Mouse (Mus musculus) kidney, adult 9 months (tissue): ENCODE data around the gene Cdc42ep4.

ENCODE experiments used
- DNase-seq: peaks from one replicate; pipeline ENCODE4 v3.0.0; 2022

The Cdc42ep4 gene

DNA sequence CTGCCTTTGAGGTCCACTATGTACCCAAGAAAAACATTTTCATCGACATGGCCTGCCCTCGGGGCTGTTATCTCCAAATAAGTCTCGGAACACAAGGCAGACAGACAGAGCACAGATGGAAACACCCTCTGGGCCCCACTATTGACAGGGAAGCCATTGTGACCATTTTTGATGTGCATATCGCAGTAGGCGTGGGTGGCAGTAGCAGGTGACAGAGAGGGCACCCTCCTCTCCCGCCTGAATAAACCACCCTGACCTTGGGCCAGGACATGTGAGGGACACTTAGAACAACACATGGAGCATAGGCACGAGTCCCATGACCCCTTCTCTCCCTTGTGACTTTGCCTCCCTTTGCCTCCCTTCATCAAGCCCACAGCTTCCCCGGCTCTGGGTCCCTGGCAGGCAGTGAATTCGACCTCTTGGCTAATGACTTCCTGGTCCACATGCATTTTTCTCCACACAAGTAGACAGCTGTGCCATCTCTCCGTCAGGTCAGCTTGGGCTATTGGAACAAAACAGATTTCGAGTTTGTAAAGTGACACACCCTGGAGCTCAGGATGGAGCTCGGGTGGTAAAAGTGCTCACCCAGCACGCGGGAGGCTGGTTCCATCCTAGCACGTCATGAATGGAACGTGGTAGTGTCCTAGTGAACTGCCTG, 33.8 kb downstream of the Cdc42ep4 start:
- DNase-seq = no peak

DNA sequence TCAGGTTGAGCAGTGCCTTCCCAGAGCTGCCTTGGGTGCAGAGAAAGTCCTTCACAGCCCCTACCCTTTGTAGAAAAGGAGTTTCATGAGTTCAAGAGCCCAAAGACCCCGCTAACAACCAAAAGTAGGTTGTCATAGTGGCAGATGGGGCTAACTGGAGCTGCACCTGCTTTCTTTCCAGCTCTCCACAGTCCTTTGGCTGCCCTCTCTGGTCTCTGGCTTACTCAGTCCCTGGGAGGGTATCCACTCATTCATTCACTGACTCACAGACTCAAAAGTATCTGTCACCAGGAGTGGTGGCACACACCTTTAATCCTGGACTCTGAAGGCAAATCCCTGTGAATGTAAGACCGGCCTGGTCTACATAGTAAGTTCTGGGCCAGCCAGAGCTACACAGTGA, 35.5 kb downstream of the Cdc42ep4 start:
- no peak for DNase-seq

- DNase-seq = no peak
These were observed 36.5 kb downstream of the Cdc42ep4 start for GRCm38 (mm10) chr11:113715078-113715674.

DNA sequence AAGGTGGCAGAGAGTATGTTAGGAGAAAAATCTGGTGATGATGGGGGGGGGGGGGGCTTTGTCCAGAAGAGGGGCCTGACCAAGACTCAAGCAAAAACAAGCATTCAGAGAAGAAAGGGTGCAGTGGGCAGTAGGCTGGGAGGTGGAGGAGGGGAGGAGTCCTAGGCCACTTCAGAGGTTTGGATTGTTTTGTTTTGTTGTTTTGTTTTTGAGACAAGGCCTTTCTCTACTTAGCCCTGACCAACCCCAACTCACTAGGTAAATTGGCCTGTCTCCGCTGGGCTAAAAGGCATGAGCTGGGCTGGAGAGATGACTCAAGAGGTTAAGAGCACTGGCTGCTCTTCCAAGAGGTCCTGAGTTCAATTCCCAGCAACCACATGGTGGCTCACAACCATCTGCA, 40.6 kb downstream of the Cdc42ep4 start:
- no peak for DNase-seq

DNA sequence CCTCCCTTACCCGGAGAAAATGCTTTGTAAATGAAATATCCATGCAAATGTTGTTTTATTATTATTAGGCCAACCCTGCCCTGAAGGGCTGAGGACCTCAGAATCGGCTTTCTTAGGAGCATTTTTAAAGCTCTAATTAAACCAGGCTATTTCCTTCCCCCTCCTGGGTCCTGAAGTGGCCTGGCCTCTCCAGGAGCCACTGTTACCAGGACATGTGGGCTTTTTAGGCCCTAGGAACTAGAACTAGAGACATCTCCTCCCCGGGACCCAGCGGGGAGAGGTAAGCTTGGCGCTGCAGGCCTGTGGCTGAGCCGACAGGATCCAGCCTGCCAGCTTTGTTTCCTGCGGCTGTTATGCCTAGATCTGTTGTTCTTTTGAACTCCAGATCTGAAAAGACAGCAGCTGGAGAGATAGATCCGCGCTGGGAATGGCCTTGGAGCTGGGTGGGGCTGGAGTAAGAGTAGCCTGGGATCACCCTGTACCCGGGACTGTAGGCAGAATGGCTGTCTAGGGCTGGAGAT, 41.4 kb downstream of the Cdc42ep4 start:
- DNase-seq = no peak

DNA sequence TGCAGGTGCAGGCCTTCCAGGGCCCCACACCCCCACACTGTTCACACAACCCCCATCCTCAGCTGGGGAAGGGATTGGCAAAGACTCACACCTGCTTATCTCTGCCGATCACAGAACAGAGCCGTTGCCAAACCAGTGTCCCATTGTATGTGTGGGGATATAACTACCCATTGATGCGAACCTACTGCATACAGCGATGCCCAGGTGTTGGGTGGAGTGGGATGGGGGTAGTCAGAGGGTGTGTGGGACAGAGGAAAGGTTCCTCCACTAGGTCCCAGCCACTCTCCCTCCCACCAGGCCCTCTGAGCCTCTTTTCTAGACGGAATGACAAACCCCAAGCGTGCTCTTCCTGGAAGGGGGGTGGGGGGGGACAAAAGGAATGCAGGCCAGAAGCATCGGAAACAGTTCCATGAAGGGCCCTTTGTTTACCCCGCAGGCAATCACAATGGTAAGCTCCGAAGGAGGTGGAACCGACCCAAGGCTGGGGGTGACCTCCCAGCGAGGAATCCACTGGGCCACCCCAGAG, 41.9 kb downstream of the Cdc42ep4 start, which contains the start of gene Cpsf4l:
Gene Cpsf4l, minus strand, starts transcription at position 287 of the 526 bp plus-strand sequence.
- no peak for DNase-seq

DNA sequence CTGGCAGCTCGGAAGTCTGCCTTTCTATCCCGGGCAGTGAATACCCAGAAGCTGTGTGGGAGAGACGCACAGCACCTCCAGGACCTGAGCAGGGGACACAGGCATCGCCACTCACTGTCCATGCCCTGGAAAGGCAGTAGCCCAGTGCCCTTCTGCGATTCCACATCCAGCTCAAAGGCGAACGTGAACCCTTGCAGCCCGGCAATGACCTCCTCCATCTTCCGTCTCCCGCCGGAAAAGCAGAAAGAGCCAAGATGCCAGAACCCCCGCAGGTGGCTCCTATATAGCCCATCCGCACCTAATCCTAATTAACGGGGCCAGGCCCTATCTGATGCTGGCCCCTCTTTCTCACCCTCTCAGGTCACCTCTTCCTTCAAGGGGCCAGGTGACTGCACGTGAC, 42.4 kb downstream of the Cdc42ep4 start:
- no peak for DNase-seq

DNA sequence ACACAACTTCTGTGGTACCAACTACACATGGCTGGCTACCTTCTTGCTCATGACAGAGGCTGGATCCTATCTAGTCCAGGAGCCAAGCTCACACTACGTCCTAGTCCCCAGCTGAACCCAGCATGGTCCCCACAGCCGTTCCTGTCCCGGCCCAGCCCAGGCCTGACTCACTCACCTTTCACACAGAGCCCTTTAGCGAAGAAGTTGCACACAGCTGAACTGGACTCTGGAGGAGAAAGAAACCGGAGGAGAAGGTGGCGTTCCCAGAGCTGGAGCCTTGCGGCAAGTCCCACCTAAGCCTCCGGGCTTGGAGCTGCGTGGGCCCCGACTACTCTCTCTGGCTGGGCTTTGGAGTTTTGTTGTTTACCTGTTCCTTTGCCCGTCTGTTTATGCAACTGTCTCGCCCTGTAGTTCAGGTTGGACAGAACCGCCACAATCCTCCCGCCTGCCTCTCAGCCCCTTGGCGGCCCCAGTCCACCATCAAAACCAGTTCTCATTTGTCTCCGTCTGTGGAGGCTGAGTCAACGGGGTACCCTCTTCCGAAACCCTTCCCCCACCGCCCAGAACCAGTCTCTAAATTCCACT, 43.0 kb downstream of the Cdc42ep4 start:
- DNase-seq = no peak

GRCm38 (mm10) chr11:113705966-113706652, 45.6 kb downstream of the Cdc42ep4 start:
- no peak for DNase-seq

GRCm38 (mm10) chr11:113703758-113704157, 47.9 kb downstream of the Cdc42ep4 start:
- DNase-seq = peak; percentile 80

- no peak for DNase-seq
These were observed 52.0 kb downstream of the Cdc42ep4 start for GRCm38 (mm10) chr11:113699643-113700042.

GRCm38 (mm10) chr11:113698013-113698545, 53.6 kb downstream of the Cdc42ep4 start:
- DNase-seq = peak; percentile 92

- DNase-seq = no peak
These were observed 54.1 kb downstream of the Cdc42ep4 start for GRCm38 (mm10) chr11:113697571-113697970.

DNA sequence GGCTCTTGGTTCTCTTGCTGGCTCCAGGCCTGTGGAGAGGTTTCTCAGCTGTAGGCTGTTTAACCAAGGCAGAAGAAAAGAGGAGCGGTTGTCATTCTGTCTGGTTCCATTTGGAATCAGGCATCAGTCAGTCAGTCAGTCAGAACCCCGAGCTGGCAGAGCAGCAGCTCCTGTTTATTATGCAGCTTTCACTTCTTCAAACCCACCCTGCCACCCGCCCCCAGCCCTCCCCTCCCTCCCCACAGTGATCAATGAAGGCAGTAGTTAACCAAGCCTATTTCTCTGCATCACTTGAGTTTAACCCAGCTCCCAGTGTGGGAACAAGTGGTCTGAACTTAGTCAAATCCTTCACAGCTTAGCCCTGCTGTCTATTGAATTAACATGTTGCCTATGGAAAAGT, 59.8 kb downstream of the Cdc42ep4 start:
- DNase-seq = no peak

DNA sequence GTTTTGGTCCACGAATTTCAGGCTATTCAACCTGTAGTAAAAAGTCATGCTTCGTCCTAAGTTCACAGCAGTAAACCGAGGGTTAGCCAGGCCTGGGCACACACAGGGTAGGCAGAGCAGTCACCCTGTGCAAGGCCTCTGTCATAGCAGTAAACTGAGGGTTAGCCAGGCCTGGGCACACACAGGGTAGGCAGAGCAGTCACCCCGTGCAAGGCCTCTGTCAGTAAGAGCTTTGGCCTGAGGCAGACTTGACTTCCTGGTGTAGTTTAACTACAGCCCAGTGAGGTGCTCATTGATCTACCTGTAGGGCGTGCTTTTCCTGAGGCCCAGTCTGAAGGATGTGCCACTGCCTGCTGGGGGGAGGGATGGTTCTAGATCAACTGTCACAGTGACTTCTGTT, 60.4 kb downstream of the Cdc42ep4 start:
- peak; percentile 62 for DNase-seq

GRCm38 (mm10) chr11:113690506-113690905, 61.2 kb downstream of the Cdc42ep4 start:
- DNase-seq = no peak

DNA sequence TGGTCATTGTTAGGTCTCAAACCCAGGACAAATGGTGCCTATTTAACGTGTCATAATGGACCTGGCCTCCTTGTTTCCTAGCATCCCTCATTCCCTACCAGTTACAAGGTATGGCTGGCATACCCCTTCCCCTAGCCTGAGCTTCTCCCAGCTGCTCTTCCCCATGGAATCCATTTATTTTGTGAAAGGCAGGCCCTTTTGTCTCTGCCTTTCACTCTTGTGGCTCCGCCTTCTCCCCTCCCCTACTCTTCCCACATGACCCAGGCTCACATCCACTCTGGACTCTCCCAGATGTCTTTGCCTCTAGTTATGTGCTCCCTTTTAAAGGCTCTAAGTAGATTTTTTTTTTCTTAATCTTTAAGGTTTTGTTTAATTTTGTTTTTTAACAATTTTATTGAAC, 64.7 kb downstream of the Cdc42ep4 start:
- peak; percentile 32 for DNase-seq

DNA sequence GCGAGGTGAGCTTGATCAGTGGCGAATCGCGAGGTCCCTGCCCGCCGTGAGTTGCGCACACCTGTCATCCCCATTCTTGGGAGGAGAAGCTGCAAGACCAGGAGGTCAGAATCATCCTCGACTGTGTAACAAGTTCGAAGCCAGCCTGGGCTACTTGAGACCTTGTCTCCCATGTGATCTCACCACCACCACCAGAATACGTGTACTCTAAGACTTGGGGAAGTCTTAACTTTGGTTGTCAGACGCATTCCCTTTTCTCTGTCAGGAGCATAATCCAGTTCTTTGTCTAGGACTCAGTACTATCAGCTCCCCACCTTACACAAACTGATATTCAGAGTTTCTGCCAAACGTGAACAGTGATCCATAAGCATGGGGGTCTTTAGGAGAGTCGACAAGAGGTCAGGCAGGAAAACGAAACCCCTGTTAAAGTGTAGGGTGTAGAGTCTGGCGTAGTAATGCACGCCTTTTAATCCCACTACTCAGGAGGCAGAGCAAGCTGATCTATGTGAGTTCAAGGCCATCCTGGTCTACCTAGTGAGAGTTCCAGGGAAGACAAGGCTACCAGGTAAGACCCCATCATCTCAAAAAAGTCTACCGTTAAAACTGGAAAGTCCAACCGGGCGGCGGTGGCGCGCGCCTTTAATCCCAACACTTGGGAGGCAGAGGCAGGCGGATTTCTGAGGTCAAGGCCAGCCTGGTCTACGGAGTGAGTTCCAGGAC, 66.8 kb downstream of the Cdc42ep4 start:
- DNase-seq = no peak

GRCm38 (mm10) chr11:113683957-113684706, 67.5 kb downstream of the Cdc42ep4 start, which contains the start of the genes Fam104a and D11Wsu47e:
Gene Fam104a, minus strand, starts transcription at chr11:113684155.
Gene D11Wsu47e, plus strand, starts transcription at chr11:113684412.
- peak; percentile 97 for DNase-seq

- no peak for DNase-seq
These were observed 68.1 kb downstream of the Cdc42ep4 start for GRCm38 (mm10) chr11:113683627-113683956.

- peak; percentile 46 for DNase-seq
These were observed 68.6 kb downstream of the Cdc42ep4 start for GRCm38 (mm10) chr11:113682897-113683626.
